Comparison of ENCODE assay signal across 8 mouse cellular contexts in the genomic region with DNA sequence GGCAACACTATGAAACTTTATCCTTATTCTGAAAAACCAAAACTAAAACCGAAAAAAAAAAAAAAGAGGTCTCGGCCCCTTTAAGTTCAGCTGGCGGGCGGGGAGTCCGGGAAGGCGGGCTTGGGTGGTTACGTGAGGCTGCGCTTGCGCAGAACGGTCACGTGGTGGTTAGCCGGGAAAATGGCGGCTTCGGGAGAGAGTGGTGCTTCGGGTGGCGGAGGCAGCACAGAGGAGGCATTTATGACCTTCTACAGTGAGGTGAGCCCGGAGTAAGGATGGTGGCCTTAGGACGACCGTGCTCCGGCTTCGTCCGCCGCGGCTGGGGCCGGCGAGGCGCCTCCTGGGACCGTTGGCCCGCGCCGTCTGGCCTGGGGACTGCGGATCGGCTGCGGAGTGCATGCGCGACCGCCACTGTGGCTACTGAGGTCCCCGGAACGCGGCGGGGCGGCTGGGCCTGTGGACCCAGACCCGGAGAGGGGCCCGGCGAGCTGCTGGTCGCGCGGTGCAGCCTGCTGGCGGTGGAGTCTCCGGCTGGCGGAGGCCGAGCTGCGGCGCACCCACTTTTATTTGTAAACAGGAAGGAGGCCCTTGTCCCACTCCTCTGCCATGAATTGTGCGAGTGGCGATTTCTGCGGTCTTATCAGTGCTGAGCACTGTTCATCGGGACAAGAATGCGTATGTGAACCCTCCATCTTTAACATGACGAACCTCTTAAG. TPM values are rescaled to one million over a fixed set of nuclear protein-coding genes. Genes with fewer than 3 reads are reported as not detected.
DNase-seq lines count a peak whose midpoint lies in the region; ATAC-seq lines count a peak whose summit lies in the region.

A gene (plus strand): TSS at position 145 of the 716 bp plus-strand sequence.

- peak; percentile 95 for DNase-seq in adipocyte (ENCODE audit: low spot score)
- DNase-seq in embryo, embryonic 10 days (ENCODE audit: low spot score), result peak; percentile 97
- DNase-seq in gastrocnemius, postnatal 14 days, result peak; percentile 96
- peak; percentile 90 to 97 for DNase-seq in left cerebral cortex, postnatal 10 days (ENCODE audit: extremely low spot score in 1 of 2, low spot score in 2 of 2)
- DNase-seq in right cerebral cortex, postnatal 25 days, result peak; percentile 94
- DNase-seq in urinary bladder, postnatal 4 days (ENCODE audit: low spot score in 2 of 2), result peak; percentile 90 to 98

- ATAC-seq in inflammation-experienced regulatory T-cells, adult 6 months, result peak; percentile 61
- ATAC-seq in megakaryocyte-erythroid progenitor cell, adult 5-6 weeks (replicated peaks; ENCODE audit: low FRiP score, low TSS enrichment, poor library complexity, severe bottlenecking), result peak; percentile 31

- intact Hi-C loops in gastrocnemius, postnatal 14 days (cut with DNase I; ENCODE audit: low total_unique reads), result no loop called here
- intact Hi-C loops in left cerebral cortex, postnatal 10 days (cut with DNase I), result no loop called here

RNA-seq across cellular contexts. Expression of the gene that starts here (rescaled TPM):
- 10 to 100 TPM; 51.0 to 60.3 TPM for total RNA-seq in gastrocnemius, postnatal 14 days (2021)
- 100 to 1,000 TPM; 288 to 351 (median 317) TPM for polyA plus RNA-seq in inflammation-experienced regulatory T-cells, adult 6 months (2017; shearing (Covaris generic))
- 10 to 100 TPM; 74.6 to 83.5 TPM for total RNA-seq in left cerebral cortex, postnatal 10 days (2021)
- 160 and 183 TPM in 2 replicates for total RNA-seq in megakaryocyte-erythroid progenitor cell, adult 5-6 weeks (2014; fragmentation: Nextera tagmentation)
- total RNA-seq in megakaryocyte-erythroid progenitor cell, adult 5-6 weeks (2017), result 481 and 593 TPM in 2 replicates

Comparison
In these comparisons a context has a peak if more than half of its experiments do, and no peak if none do; other contexts are left out.
1. Peak in every context shown above with its lines: DNase-seq and ATAC-seq.